Mouse (Mus musculus): ENCODE results near the gene Dgkh.

DNA sequence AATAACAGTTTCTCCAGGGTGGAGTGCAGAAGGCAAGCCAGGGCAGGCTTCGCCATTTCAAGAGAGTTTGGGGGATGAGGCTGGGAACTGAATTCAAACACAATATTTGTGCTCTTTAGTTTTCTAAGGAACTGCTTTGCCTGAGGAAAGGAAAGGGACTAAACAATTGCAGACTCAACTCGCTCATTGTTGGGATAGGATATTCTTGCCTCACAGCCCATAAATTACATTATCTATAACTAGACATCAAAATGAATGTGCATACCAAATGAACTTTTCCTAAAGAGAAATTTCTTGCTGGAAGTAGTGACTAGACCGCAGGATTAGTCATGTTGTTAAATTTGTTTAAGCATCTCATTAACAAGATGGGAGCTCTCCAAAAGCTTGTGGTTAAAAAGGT lies 14.9 kb upstream of the Dgkh start:
- TF ChIP-seq MAFK (IDR thresholded peaks at IDR 0.05; ENCODE audit: insufficient read depth, low read depth, low read length) (no peak), ZC3H11A (IDR thresholded peaks at IDR 0.05; ENCODE audit: borderline replicate concordance, low read depth, low read length) (no peak), HCFC1 (IDR thresholded peaks at IDR 0.05; ENCODE audit: borderline replicate concordance, insufficient read depth, low read length) (no peak), CHD2 (IDR thresholded peaks at IDR 0.05; ENCODE audit: low read depth, low read length) (no peak)

All from ES-E14 (cell line).